Mouse (Mus musculus) liver, embryonic 14.5 days (tissue): ENCODE data around the gene Kcnk18. TPM values are rescaled to one million over a fixed set of nuclear protein-coding genes. Genes with fewer than 3 reads are reported as not detected.
A peak's percentile ranks its signal among the peaks of the same experiment; 100 is the strongest.

Source experiments
- ATAC-seq: fragments of 200-750 bp; cut with Nextera tagmentation; 2 replicates; pipeline ENCODE4 v1.8.0; 2017; ENCODE audit warnings: moderate number of reproducible peaks, mild to moderate bottlenecking, moderate library complexity; ENCODE audit not compliant: insufficient read depth
- DNase-seq, 3 experiments: peaks; one replicate each; pipeline ENCODE4 v3.0.0-alpha.2; 2012 to 2013; ENCODE audit warnings: low read depth in 3 of 3, low spot score in 3 of 3
- H3K27ac ChIP-seq: fragments of 300-500 bp; sonication (generic); 2 replicates; pipeline ENCODE4 v1.5.1; 2014; ENCODE audit warnings: moderate library complexity, mild to moderate bottlenecking, control low read depth, inconsistent platforms
- H3K27me3 ChIP-seq: fragments of 300-500 bp; sonication (generic); 2 replicates; pipeline ENCODE4 v1.6.1; 2014; ENCODE audit warnings: mild to moderate bottlenecking, low read length, moderate library complexity; ENCODE audit not compliant: control insufficient read depth, insufficient read depth
- H3K36me3 ChIP-seq: fragments of 300-500 bp; sonication (generic); replicated peaks from 2 replicates; pipeline ENCODE4 v1.6.1; 2014; ENCODE audit warnings: low read depth; ENCODE audit not compliant: control insufficient read depth, insufficient read depth
- H3K4me1 ChIP-seq, 2 experiments: fragments of 200-500 bp in 1 of 2; fragments of 300-500 bp in 1 of 2; sonication (generic) in 1 of 2; replicated peaks; 2 replicates each; pipeline ENCODE4 v1.6.1; 2012 to 2014; ENCODE audit warnings: antibody characterized with exemption in 1 of 2, inconsistent platforms in 1 of 2, low read length in 1 of 2; ENCODE audit not compliant: control insufficient read depth in 2 of 2, insufficient read depth in 2 of 2
- H3K4me2 ChIP-seq: fragments of 300-500 bp; sonication (generic); 2 replicates; pipeline ENCODE4 v1.6.1; 2014; ENCODE audit warnings: low read depth, mild to moderate bottlenecking, control low read depth, moderate library complexity
- H3K4me3 ChIP-seq, 2 experiments: fragments of 200-500 bp in 1 of 2; fragments of 300-500 bp in 1 of 2; sonication (generic) in 1 of 2; 2 replicates each; pipeline ENCODE4 v1.5.1; 2012 to 2014; ENCODE audit warnings: low read depth in 2 of 2, low read length in 2 of 2, mild to moderate bottlenecking in 2 of 2, control low read depth in 1 of 2, inconsistent platforms in 1 of 2, moderate library complexity in 1 of 2; ENCODE audit not compliant: insufficient read depth in 1 of 2
- H3K9ac ChIP-seq: fragments of 300-500 bp; sonication (generic); replicated peaks from 2 replicates; pipeline ENCODE4 v1.6.1; 2014; ENCODE audit warnings: mild to moderate bottlenecking, control low read depth, moderate library complexity
- H3K9me3 ChIP-seq: fragments of 300-500 bp; sonication (generic); 2 replicates; pipeline ENCODE4 v1.6.1; 2016; ENCODE audit warnings: low read length, mixed read lengths; ENCODE audit not compliant: control insufficient read depth
- CTCF ChIP-seq: IDR thresholded peaks from 2 replicates; pipeline ENCODE4 v1.5.1; 2016; ENCODE audit warnings: antibody characterized with exemption, low read depth, control low read depth
- EP300 ChIP-seq: IDR thresholded peaks from 2 replicates; pipeline ENCODE4 v1.6.1; 2016; ENCODE audit warnings: antibody characterized with exemption, low read depth
- WGBS: fragments of 180-500 bp; shearing (Covaris S2); extraction: QIAGEN DNeasy Blood & Tissue Kit; methylation state at CpG from one replicate; pipeline ENCODE4 v1.1.7; 2014; ENCODE audit not compliant: insufficient replicate concordance; 5-methylcytosine and 5-hydroxymethylcytosine counted together
- polyA plus RNA-seq, 2 experiments: library from polyadenylated mRNA; depleted of rRNA in 1 of 2; stranded (reverse) in 1 of 2; unstranded in 1 of 2; fragments of >200 nt; fragmentation: Nextera tagmentation in 1 of 2; extraction: Ambion mirVana in 1 of 2; gene quantifications; 2 replicates each; pipeline versions ENCODE4 v1.2.1 to v1.2.3; 2012 to 2014

Kcnk18 gene
- polyA plus RNA-seq, 2 experiments: not detected

DNA sequence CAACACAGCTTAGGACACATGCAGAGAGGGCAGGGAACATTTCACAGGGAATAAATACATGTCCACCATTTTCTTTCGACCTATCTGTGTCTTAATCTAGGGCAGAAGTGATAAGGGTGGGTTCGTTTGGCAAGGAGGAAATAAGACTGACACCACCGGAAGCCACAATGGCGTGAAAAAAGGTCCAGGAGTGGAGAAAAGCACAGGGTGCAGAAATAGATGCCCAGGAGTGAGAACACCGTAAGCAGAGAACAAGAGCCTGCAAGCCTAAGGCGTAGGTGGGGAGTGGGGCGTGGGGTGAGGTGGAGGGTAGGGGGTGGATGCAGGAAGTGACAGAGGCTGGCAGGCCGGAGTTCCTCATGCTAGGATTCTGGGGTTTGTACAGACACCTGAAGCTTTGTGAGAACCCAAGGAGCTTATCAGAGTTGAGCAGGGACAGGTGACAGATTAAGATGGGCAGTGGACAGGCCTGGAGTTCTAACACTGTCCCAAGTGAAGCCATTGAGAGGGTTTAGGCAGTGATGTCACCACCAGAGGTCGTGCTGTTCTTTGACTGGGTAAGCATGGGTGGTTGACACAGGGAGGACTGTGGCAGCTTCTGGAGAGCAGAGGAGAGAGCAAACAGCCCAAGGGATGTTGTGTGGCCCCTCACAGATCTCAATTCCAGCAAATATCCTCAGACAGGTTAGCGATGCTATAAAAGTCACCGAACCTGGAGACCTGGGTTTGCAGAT, 29.7 kb downstream of the Kcnk18 start:
- Histone ChIP-seq H3K9me3 (no peaks in the 10 kb centered on the region), H3K27me3 (no peaks in the 10 kb centered on the region), H3K27ac (no peak overlapping the region), H3K4me2 (no peak overlapping the region), H3K4me3 (no peak overlapping the region), H3K4me1 (peaks cover 0 to 4% of the 10 kb centered on the region in 2 experiments; a peak in 1 of 4 replicates), H3K36me3 (no peaks in the 10 kb centered on the region), H3K9ac (no peak overlapping the region)
- ATAC-seq: no peak; the same call in 1 of the 2 replicates
- TF ChIP-seq CTCF: peak; percentile 47
- TF ChIP-seq EP300: no peak
- 18% methylated on average over 11 of the region's 11 CpGs for WGBS
- peak in 1 of 3 experiments; percentile 13 for DNase-seq

DNA sequence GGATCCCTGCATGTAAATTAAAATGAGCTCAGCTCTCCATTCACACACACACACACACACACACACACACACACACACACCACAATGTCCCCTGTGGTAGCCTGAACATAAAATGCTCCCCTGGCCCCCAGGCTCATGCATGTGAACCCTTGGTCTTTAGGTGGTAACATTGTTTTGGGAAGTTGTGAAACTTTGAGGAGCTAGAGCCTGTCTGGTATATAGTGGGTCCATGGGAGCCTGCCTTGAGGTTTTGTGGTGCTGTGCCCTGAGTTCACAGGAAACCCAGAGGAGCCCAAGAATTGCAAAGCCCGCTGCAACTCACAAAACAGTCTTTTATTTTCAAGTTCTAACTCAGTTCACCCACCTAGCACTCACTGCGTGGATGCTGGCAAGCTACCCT, 33.6 kb downstream of the Kcnk18 start:
- Histone ChIP-seq H3K27ac (no peak overlapping the region), H3K9ac (no peak overlapping the region), H3K4me3 (no peak overlapping the region), H3K4me1 (peaks cover 0 to 4% of the 10 kb centered on the region in 2 experiments; a peak in 1 of 4 replicates), H3K36me3 (no peaks in the 10 kb centered on the region), H3K9me3 (no peaks in the 10 kb centered on the region), H3K4me2 (no peak overlapping the region), H3K27me3 (no peaks in the 10 kb centered on the region)
- WGBS: 30% methylated on average over 2 of the region's 2 CpGs
- DNase-seq (no peak), ATAC-seq (no peak)
- TF ChIP-seq CTCF: no peak
- no peak for TF ChIP-seq EP300

DNA sequence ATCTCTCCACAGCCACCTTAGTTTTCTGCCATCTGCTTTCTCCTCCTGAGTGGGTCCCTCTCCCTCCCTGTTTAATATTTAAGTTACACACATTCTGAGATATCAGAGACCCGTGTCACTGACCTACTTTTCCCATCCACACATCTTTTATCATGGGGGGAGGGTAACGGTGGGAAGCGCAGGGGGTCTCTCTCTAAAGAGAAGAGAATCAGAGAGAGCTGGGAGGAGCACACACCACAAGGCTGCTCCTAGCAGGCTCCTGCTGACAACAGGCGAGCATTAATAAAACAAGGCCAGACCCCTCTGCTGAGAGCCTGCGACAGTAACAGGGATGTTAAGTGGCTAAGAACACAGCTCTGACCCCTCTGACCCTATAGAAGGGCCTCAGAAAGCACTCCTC, 40.6 kb downstream of the Kcnk18 start:
- ATAC-seq: no peak
- TF ChIP-seq EP300 (no peak), CTCF (no peak)

DNA sequence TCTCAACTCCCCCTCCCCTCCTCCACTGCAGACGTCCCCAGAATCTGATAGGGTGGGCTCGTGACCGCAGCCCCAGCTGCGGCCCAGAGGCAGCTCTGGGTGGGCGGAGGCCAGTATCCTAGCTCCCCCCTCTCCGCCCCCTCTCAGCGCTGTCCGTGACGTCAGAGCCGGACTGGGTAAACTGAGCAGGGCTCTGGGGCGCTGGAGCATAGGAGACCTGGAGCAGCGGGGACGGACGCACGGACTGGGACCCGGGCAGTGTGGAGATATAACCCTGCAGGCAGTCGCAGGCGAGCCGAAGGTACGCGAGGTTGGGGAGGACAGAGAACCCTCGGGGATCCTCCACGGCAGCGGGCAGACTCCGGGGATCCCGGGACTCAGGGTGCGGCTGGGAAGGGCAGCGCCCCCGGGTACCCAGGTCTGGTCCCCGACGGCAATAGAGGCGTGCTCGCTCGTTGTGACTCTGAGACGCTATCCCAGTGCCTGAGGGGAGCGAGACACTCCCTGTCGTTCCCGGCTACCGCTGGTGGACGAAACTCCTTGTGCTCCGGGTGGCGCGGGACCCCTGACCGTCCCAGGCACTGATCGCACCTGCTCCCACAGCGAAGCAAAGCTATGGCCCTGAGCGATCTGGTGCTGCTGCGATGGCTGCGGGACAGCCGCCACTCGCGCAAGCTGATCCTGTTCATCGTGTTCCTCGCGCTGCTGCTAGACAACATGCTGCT, 41.9 kb downstream of the Kcnk18 start, which contains the start of gene Slc18a2:
Slc18a2 (plus strand) TSS at position 179 of the 725 bp plus-strand sequence.
- WGBS: under 1% methylated on average over 55 of the region's 55 CpGs
- Histone ChIP-seq H3K4me1 (peaks cover 0 to 8% of the 10 kb centered on the region in 2 experiments; a peak in 1 of 4 replicates), H3K9ac (no peak within 1 kb of the TSS), H3K36me3 (no peaks in the 10 kb centered on the region), H3K4me2 (peak within 1 kb of the TSS; percentile 56), H3K9me3 (no peaks in the 10 kb centered on the region), H3K27me3 (peaks cover 9% of the 10 kb centered on the region), H3K27ac (no peak within 1 kb of the TSS), H3K4me3 (peak within 1 kb of the TSS; percentile 0 to 34)
- TF ChIP-seq CTCF: no peak
- TF ChIP-seq EP300: no peak
- ATAC-seq: peak; percentile 58; the same call in 1 of the 2 replicates
- no peak for DNase-seq

More for the DNA sequence above, 40.6 kb downstream of the Kcnk18 start:
- WGBS: 53% methylated on average over 5 of the region's 5 CpGs
- DNase-seq: no peak
- H3K27ac ChIP-seq: no peak overlapping the region
- peaks cover 9% of the 10 kb centered on the region for H3K27me3 ChIP-seq
- H3K4me2 ChIP-seq: no peak overlapping the region
- no peak overlapping the region for H3K4me3 ChIP-seq
- H3K36me3 ChIP-seq: no peaks in the 10 kb centered on the region
- no peaks in the 10 kb centered on the region for H3K9me3 ChIP-seq
- no peak overlapping the region for H3K9ac ChIP-seq
- peaks cover 0 to 8% of the 10 kb centered on the region in 2 experiments; a peak in 1 of 4 replicates for H3K4me1 ChIP-seq

DNA sequence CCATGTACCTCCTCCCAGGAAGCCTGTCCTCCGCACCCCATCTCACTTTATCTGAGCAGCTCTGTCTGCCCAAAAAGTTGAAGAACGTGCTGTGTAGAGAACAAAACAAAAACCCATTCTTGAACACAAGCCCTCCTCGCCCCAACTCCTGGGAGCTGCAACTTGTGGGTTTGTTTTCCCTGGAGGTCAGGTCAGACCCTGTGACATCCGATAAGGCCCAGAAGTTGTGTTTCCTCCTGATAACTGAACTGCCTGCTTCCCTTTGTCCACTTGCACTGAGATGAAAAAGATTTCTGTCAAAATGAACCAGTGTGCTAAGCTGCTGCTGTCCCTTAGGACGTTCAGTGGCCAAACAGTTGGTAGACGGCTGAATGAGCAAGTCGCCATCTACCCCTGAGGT, 42.6 kb downstream of the Kcnk18 start:
- peak in 2 of 3 experiments; percentile 10 to 12 for DNase-seq
- H3K4me2 ChIP-seq: peak overlapping the region; percentile 56
- 4% methylated on average over 7 of the region's 7 CpGs for WGBS
- no peak overlapping the region for H3K27ac ChIP-seq
- H3K4me1 ChIP-seq: peaks cover 0 to 8% of the 10 kb centered on the region in 2 experiments; a peak in 1 of 4 replicates
- no peaks in the 10 kb centered on the region for H3K36me3 ChIP-seq
- H3K4me3 ChIP-seq: peak overlapping the region; percentile 0 to 34; a peak in 1 of 4 replicates
- no peak; the same call in 1 of the 2 replicates for TF ChIP-seq EP300
- TF ChIP-seq CTCF: no peak
- peaks cover 9% of the 10 kb centered on the region for H3K27me3 ChIP-seq
- H3K9ac ChIP-seq: no peak overlapping the region
- no peaks in the 10 kb centered on the region for H3K9me3 ChIP-seq
- ATAC-seq: peak; percentile 47; the same call in 1 of the 2 replicates
